Mouse (Mus musculus) small intestine, adult 2 months (tissue): ENCODE measurements around the gene Otogl.

Experiments
- CTCF ChIP-seq: fragments of 200-500 bp; IDR thresholded peaks from 2 replicates; pipeline ENCODE4 v1.5.1; 2012; ENCODE audit warnings: low read depth, mild to moderate bottlenecking, control low read depth, inconsistent platforms, low read length, moderate library complexity, mixed read lengths; ENCODE audit not compliant: insufficient replicate concordance, insufficient read length; ENCODE audit errors: extremely low read depth
- POLR2A ChIP-seq: fragments of 200-500 bp; IDR thresholded peaks from 2 replicates; pipeline ENCODE4 v1.6.1; 2012; ENCODE audit warnings: low read depth, mild to moderate bottlenecking, control low read depth, inconsistent platforms, low read length, moderate library complexity

GRCm38 (mm10) chr10:107779548-107779947, 132.4 kb downstream of the Otogl start:
- TF ChIP-seq CTCF, result no peak
- no peak for TF ChIP-seq POLR2A
